Mouse (Mus musculus) cerebellum, adult 2 months (tissue): ENCODE measurements around the gene Acot1. TPM values are rescaled to one million over a fixed set of nuclear protein-coding genes. Genes with fewer than 3 reads are reported as not detected.
"Not testable (repeated sequence)": the region's sequence is repeated elsewhere in the genome, so short reads cannot be mapped to it uniquely, and the experiment has no call there.

ENCODE experiments used
- DNase-seq, 2 experiments: peaks; one replicate each; pipeline ENCODE4 v3.0.0; 2021
- H3K27ac ChIP-seq: fragments of 200-500 bp; 2 replicates; pipeline ENCODE4 v1.5.1; 2012; ENCODE audit warnings: low read length, control low read depth, inconsistent platforms; ENCODE audit not compliant: insufficient read depth
- H3K27me3 ChIP-seq: fragments of 200-500 bp; 2 replicates; pipeline ENCODE4 v1.6.1; 2012; ENCODE audit warnings: inconsistent platforms, mild to moderate bottlenecking, low read length, moderate library complexity; ENCODE audit not compliant: control insufficient read depth, insufficient read depth
- H3K4me1 ChIP-seq: fragments of 200-500 bp; 2 replicates; pipeline ENCODE4 v1.6.1; 2011; ENCODE audit warnings: low read length; ENCODE audit not compliant: control insufficient read depth, insufficient read depth
- H3K4me3 ChIP-seq: fragments of 200-500 bp; replicated peaks from 2 replicates; pipeline ENCODE3; 2011; ENCODE audit warnings: mild to moderate bottlenecking, low read depth, low read length, control low read depth; ENCODE audit not compliant: insufficient read depth
- CTCF ChIP-seq: fragments of 200-500 bp; IDR thresholded peaks from 2 replicates; pipeline ENCODE4 v1.5.1; 2011; ENCODE audit warnings: low read depth, mild to moderate bottlenecking, control low read depth, low read length, moderate library complexity, borderline replicate concordance; ENCODE audit not compliant: insufficient read depth
- POLR2A ChIP-seq: fragments of 200-500 bp; IDR thresholded peaks from 2 replicates; pipeline ENCODE4 v1.6.1; 2011; ENCODE audit warnings: low read length, control low read depth, borderline replicate concordance; ENCODE audit not compliant: insufficient read depth
- WGBS: fragments of 180-500 bp; shearing (Covaris S2); methylation state at CpG from one replicate; pipeline ENCODE4 v1.1.7; 2018; 5-methylcytosine and 5-hydroxymethylcytosine counted together
- polyA plus RNA-seq: library from polyadenylated mRNA; depleted of rRNA; stranded (reverse); fragments of >200 nt; gene quantifications from 2 replicates; pipeline ENCODE4 v1.2.3, GENCODE M21; 2012; rRNA removed

The Acot1 gene
- 18.2 and 19.3 TPM in 2 replicates for polyA plus RNA-seq

- DNase-seq: peak; percentile 42 to 46
- 2% methylated on average over 70 of the region's 70 CpGs for WGBS
- H3K27ac ChIP-seq, H3K4me1 ChIP-seq, H3K27me3 ChIP-seq: not testable (repeated sequence)
- H3K4me3 ChIP-seq: peak within 1 kb of the TSS; percentile 65
These were observed at the start of gene Acot1 for GRCm38 (mm10) chr12:84009171-84009965. TSS of gene Acot1 (plus strand) at chr12:84009490.

DNA sequence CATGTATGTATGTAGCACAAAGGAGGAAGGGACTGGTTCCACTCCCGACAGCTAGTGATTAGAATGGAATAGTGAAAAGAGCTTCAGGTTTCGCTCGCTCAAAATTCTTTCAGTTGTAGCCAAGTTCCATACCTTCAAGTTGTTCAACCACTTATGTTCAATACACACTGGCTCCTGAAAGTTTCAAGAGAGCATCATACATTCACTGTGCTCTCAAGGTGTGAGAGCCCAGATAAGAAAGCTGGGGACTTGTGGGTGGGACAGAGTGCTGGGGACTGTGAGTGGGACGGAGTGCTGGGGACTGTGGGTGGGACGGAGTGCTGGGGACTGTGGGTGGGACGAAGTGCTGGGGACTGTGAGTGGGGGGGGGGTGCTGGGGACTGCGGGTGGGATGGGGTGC, 44.1 kb upstream of the Acot1 start:
- Histone ChIP-seq H3K27me3 (no peaks in the 10 kb centered on the region), H3K27ac (no peak overlapping the region)

GRCm38 (mm10) chr12:83972117-83972516, 37.2 kb upstream of the Acot1 start:
- H3K27ac ChIP-seq: no peak overlapping the region
- no peak overlapping the region for H3K4me3 ChIP-seq
- TF ChIP-seq CTCF (peak; percentile 7; the same call in 1 of the 2 replicates), POLR2A (no peak)
- H3K4me1 ChIP-seq: no peaks in the 10 kb centered on the region
- H3K27me3 ChIP-seq: no peaks in the 10 kb centered on the region
- WGBS: 84% methylated on average over 2 of the region's 2 CpGs
- DNase-seq: no peak

More for the DNA sequence above, 44.1 kb upstream of the Acot1 start:
- Histone ChIP-seq H3K4me1 (no peaks in the 10 kb centered on the region), H3K4me3 (no peak overlapping the region)
- WGBS: 87% methylated on average over 7 of the region's 7 CpGs
- no peak for TF ChIP-seq CTCF
- TF ChIP-seq POLR2A: no peak
- DNase-seq: no peak

DNA sequence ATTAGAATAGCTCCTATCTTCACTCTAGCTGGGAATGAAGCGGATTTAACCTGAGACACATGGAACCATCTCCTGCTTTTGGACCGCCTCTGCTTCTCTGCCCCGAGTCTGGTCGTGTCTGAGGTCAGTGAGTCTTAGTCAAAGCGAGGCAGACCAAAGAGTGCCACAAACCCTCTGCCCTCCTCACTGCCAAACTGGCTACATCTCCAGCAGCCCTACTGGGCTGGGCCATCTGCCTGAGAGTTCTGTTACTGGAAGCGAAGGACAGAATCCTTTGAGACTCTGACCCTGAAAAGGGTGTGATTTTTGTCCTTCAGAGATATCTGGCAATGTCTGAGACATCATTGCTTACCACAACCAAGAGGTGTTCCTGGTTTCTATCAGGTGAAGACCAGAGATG, 30.4 kb upstream of the Acot1 start:
- no peak overlapping the region for H3K27ac ChIP-seq
- H3K4me3 ChIP-seq: no peak overlapping the region
- 8% methylated on average over 6 of the region's 6 CpGs for WGBS
- DNase-seq: peak; percentile 74 to 85
- H3K4me1 ChIP-seq: peaks cover 13% of the 10 kb centered on the region
- TF ChIP-seq POLR2A (0 out of 2 replicates have a peak, but pooled peaks have one; percentile 24), CTCF (no peak)
- H3K27me3 ChIP-seq: no peaks in the 10 kb centered on the region

GRCm38 (mm10) chr12:83981615-83982014, 27.7 kb upstream of the Acot1 start:
- Histone ChIP-seq H3K4me3 (no peak overlapping the region), H3K4me1 (peaks cover 13% of the 10 kb centered on the region), H3K27me3 (no peaks in the 10 kb centered on the region), H3K27ac (no peak overlapping the region)
- TF ChIP-seq CTCF: no peak
- no peak for TF ChIP-seq POLR2A
- no peak for DNase-seq
- 96% methylated on average over 4 of the region's 4 CpGs for WGBS

- 90% methylated on average over 4 of the region's 4 CpGs for WGBS
- no peak for DNase-seq
- TF ChIP-seq POLR2A: no peak
- TF ChIP-seq CTCF: no peak
- Histone ChIP-seq H3K27ac (no peak within 1 kb of the TSS), H3K4me3 (no peak within 1 kb of the TSS), H3K27me3 (no peaks in the 10 kb centered on the region), H3K4me1 (no peaks in the 10 kb centered on the region)
These were observed 24.5 kb upstream of the Acot1 start, which contains the start of gene Heatr4 for GRCm38 (mm10) chr12:83984752-83985151. TSS of gene Heatr4 (minus strand) at chr12:83984852.

GRCm38 (mm10) chr12:83987242-83987582, 22.1 kb upstream of the Acot1 start:
- no peak for DNase-seq
- no peaks in the 10 kb centered on the region for H3K27me3 ChIP-seq
- no peaks in the 10 kb centered on the region for H3K4me1 ChIP-seq
- peak overlapping the region; percentile 89 for H3K4me3 ChIP-seq
- TF ChIP-seq POLR2A (no peak), CTCF (no peak)
- 32% methylated on average over 8 of the region's 8 CpGs for WGBS
- H3K27ac ChIP-seq: no peak overlapping the region; the same call in 1 of the 2 replicates
